Mouse (Mus musculus) megakaryocyte, embryonic 14.5 days (primary cell): ENCODE data around the gene Nr1i3.

Experiments
- FLI1 ChIP-seq: IDR thresholded peaks from 2 replicates; pipeline ENCODE4 v1.6.1; 2012; ENCODE audit warnings: low read length, inconsistent platforms, mixed read lengths
- GATA1 ChIP-seq: IDR thresholded peaks from 3 replicates; pipeline ENCODE4 v1.6.1; 2012; ENCODE audit warnings: mixed read lengths, low read length, inconsistent platforms, borderline replicate concordance

- TF ChIP-seq GATA1 = no peak
- TF ChIP-seq FLI1 = no peak
Measured at GRCm38 (mm10) chr1:171195046-171195822, 18.5 kb upstream of the Nr1i3 start.
